Mouse (Mus musculus): ENCODE data around the gene Nr2c2ap. TPM values are rescaled to one million over a fixed set of nuclear protein-coding genes. Genes with fewer than 3 reads are reported as not detected.

Gene Nr2c2ap
- polyA plus RNA-seq, 1 experiment = 8.6 TPM

DNA sequence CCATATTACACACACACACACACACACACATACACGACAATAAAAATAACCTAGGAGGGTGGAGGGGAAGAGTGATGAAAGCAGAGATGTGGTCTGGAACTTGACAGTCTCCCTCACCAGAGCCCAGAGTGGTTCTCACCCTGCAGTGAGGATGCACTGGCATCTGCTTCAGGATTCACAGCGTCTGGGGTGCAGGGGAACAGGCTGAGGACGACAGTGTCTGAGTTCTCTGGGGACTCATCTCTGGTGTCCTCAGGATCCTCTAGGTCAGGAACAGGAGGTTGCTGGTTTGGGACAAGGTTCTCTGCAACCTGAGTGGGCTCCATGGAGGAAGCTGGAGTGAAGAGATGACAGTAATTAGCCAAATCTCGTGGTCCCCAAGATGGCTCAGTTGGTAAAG, 6.8 kb downstream of the Nr2c2ap start:
- H3K27ac ChIP-seq (replicated peaks; ENCODE audit: low read depth, low read length) = no peak overlapping the region
- H3K4me3 ChIP-seq (ENCODE audit: insufficient read depth, low read depth, low read length) = peak overlapping the region; percentile 70; the same call in 1 of the 2 replicates
- peaks cover 5% of the 10 kb centered on the region for H3K4me1 ChIP-seq (ENCODE audit: control insufficient read depth, insufficient read depth, insufficient read length, low read length)

DNA sequence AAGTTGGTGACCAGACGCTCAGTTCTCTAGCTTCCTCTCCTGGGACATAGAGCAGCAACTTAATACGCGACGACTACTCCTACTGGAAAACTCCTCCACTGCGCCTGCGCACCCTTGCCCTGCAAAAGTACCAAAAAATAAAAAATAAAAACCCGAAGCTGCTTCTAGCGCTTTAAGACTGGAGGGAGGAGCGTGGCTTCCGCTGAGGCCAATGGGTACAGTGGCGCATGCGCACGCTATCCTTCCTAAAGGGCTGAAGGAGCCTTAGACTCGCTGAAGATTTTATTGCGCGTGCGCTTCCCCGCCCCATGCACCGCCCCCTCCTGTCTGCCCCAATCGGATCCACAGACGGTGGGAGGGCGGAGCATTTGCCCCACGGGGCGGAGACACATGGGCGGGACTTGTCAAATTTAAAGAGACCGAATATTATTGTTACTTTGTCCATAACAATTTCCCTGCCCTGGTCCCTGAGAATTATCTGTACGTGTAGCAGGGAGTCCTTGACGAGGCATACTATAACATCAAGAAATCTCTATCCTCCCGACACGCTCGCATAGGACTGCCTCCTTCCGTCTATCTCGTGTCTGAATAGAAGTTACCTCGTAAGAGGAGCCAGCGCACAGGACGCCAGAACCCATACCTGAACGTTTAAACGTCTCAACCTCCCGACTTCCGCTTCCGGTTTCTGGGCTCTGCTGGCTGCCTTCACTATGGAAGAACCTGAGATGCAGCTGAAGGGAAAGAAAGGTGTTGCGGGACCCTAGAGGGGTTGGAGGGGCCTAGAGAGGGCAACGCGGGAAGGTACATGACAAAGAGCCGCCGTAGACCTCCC, 8.1 kb downstream of the Nr2c2ap start, which contains the start of the genes Rfxank, Borcs8 and Mef2b:
Gene Rfxank (minus strand): TSS at position 129 of the 832 bp plus-strand sequence.
Gene Borcs8 (plus strand): TSS at position 474 of the 832 bp plus-strand sequence.
Gene Mef2b (plus strand): TSS at position 686 of the 832 bp plus-strand sequence.
- Histone ChIP-seq H3K4me3 (ENCODE audit: insufficient read depth, low read depth, low read length) (peak within 1 kb of the TSS; percentile 81), H3K4me1 (ENCODE audit: control insufficient read depth, insufficient read depth, insufficient read length, low read length) (peaks cover 5% of the 10 kb centered on the region), H3K27ac (replicated peaks; ENCODE audit: low read depth, low read length) (peak within 1 kb of the TSS; percentile 80)

- Histone ChIP-seq H3K4me1 (ENCODE audit: control insufficient read depth, insufficient read depth, insufficient read length, low read length) (peaks cover 5% of the 10 kb centered on the region), H3K4me3 (ENCODE audit: insufficient read depth, low read depth, low read length) (peak overlapping the region; percentile 81), H3K27ac (replicated peaks; ENCODE audit: low read depth, low read length) (peak overlapping the region; percentile 75)
These were observed 8.8 kb downstream of the Nr2c2ap start for GRCm38 (mm10) chr8:70139981-70140380.

DNA sequence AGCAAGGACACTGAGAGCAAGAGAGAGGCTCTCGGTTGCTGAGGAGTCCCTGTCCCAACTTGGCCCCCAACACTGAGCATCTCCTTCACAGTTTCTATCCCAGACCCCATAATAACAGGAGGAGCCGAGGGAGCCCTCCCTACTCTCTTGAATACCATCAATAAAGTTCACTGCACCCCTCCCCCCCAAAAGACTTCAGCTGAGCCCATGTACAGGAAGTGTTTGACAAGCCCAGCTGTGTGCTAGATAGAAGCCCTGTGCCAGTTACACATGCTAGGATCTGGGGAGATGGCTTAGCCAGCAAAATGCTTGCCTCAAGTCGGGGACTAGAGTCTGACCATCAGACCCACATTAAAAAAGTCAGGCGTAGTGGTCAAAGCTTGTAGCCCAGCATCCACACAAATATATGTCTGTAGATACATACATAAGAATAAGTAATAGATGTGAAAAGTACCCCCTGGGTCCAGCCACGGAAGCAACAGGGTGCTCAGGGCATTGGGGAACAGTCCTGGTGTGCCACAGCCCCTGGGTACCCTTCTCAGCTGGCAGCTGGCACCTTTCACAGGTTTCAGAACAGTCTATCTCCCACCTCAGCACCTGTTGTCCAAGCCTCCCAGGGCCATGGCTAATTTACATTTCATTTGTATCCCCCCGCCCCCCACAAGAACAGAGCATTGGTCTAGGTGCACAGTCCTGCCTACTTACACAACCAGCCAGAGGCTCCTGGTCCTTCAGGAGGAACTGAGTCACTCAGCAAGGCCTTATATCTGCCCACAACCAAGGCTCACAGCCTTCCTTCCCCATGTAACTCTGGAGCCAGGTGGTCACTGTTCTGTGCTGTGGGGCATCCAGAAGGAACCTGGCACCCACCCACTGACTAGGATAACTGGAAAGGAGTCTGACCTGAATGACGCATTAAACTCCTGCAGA, 16.8 kb downstream of the Nr2c2ap start:
- Histone ChIP-seq H3K27ac (replicated peaks; ENCODE audit: low read depth, low read length) (no peak overlapping the region), H3K4me3 (ENCODE audit: insufficient read depth, low read depth, low read length) (no peak overlapping the region)

DNA sequence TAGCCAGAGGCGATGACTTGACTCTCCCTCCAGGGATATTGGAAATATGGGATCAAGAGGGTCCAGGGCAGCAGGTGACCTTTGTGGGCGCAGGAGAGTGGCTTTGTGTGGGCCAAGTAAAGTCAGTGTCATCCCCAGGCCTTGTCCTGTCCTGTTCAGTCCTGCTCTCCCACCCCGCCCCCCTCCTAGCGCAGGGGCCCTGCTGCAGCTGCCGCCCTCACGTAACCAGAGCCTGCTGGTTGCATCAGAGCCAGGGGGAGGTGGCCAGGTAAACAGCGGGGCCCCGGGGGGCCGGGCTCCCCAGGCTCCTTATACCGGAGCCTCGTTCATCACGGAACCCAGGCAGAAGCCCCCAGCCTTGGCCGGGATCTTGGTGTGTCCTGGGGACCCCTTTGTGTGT, 19.0 kb downstream of the Nr2c2ap start:
- Histone ChIP-seq H3K4me3 (ENCODE audit: insufficient read depth, low read depth, low read length) (no peak overlapping the region), H3K27ac (replicated peaks; ENCODE audit: low read depth, low read length) (no peak overlapping the region), H3K4me1 (ENCODE audit: control insufficient read depth, insufficient read depth, insufficient read length, low read length) (no peaks in the 10 kb centered on the region)

More for the DNA sequence above, 16.8 kb downstream of the Nr2c2ap start:
- H3K4me1 ChIP-seq (ENCODE audit: control insufficient read depth, insufficient read depth, insufficient read length, low read length) = no peaks in the 10 kb centered on the region

DNA sequence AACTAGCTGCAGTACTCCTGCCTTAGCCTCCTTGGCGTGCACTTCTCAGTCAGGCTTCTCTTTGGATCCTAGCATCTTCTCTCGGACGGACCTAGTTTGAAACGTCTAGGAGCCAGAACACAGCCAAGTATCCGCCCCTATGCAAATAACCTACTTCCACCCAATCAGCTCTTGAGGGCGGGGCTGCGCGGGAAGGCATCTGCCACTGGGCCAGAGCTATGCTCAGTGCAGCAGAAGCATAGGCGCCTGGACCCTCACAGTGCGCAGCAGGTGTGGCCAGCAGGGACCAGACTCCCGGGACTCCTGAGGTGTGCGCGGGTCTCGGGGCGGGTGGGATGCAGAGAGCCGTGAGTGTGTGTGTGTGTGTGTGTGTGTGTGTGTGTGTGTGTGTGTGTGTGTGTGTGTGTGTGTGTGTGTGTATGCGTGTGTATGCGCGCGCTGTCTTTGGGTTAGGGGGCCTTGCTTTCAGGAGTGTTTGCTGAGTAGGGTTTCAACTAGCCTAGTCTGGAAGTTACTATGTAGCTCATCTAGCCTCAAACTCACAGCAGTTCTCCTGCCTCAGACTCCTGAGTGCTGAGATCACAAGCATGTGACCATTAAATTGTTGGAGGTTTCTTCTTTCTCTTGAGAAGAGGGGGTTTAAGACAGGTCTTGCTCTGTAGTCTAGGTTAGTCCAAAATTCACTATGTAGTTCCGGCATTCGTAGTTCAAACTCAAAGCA, 21.6 kb downstream of the Nr2c2ap start:
- no peaks in the 10 kb centered on the region for H3K4me1 ChIP-seq (ENCODE audit: control insufficient read depth, insufficient read depth, insufficient read length, low read length)
- H3K4me3 ChIP-seq (ENCODE audit: insufficient read depth, low read depth, low read length) = 0 out of 2 replicates have a peak overlapping the region, but pooled peaks have one; percentile 14

DNA sequence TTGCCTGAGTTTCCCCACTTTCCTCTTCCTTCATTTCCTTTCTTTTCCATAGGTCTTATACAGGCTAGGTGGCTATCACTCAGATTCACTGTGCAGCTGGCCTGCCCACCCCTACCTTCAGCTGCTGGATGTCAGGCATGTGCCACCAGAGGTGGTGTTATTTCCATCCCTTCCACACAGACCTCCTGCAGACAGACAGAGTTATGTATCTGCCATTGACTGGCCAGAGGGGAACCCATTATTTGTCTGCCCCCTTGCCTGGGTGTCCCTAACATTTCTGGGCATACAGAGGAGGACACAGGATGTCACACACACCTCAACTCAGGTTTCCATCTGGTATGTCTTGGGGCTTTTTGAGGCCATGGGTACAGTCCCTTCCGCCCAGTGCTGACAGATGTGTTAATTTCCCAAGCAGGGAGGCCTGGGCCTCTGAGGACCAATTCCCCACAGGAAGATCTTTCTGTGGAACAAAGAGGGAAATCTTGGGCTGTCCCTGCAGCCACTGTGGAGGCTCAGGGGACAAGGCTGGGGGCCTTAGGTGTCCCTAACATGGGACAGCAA, 26.2 kb downstream of the Nr2c2ap start:
- Histone ChIP-seq H3K4me3 (ENCODE audit: insufficient read depth, low read depth, low read length) (no peak overlapping the region), H3K4me1 (ENCODE audit: control insufficient read depth, insufficient read depth, insufficient read length, low read length) (no peaks in the 10 kb centered on the region; the same call in 1 of the 2 replicates), H3K27ac (replicated peaks; ENCODE audit: low read depth, low read length) (no peak overlapping the region)

More for the DNA sequence above, 21.6 kb downstream of the Nr2c2ap start:
- no peak overlapping the region for H3K27ac ChIP-seq (replicated peaks; ENCODE audit: low read depth, low read length)

GRCm38 (mm10) chr8:70158069-70158853, 27.1 kb downstream of the Nr2c2ap start:
- Histone ChIP-seq H3K4me3 (ENCODE audit: insufficient read depth, low read depth, low read length) (peak overlapping the region; percentile 36), H3K4me1 (ENCODE audit: control insufficient read depth, insufficient read depth, insufficient read length, low read length) (no peaks in the 10 kb centered on the region; the same call in 1 of the 2 replicates), H3K27ac (replicated peaks; ENCODE audit: low read depth, low read length) (no peak overlapping the region)

- H3K27ac ChIP-seq (replicated peaks; ENCODE audit: low read depth, low read length) = no peak overlapping the region
- no peaks in the 10 kb centered on the region; the same call in 1 of the 2 replicates for H3K4me1 ChIP-seq (ENCODE audit: control insufficient read depth, insufficient read depth, insufficient read length, low read length)
- no peak overlapping the region for H3K4me3 ChIP-seq (ENCODE audit: insufficient read depth, low read depth, low read length)
These were observed 28.1 kb downstream of the Nr2c2ap start for GRCm38 (mm10) chr8:70159211-70159610.

- no peaks in the 10 kb centered on the region; the same call in 1 of the 2 replicates for H3K4me1 ChIP-seq (ENCODE audit: control insufficient read depth, insufficient read depth, insufficient read length, low read length)
- H3K27ac ChIP-seq (replicated peaks; ENCODE audit: low read depth, low read length) = no peak overlapping the region
- H3K4me3 ChIP-seq (ENCODE audit: insufficient read depth, low read depth, low read length) = no peak overlapping the region
These were observed 28.9 kb downstream of the Nr2c2ap start for GRCm38 (mm10) chr8:70160015-70160414.

- Histone ChIP-seq H3K4me1 (ENCODE audit: control insufficient read depth, insufficient read depth, insufficient read length, low read length) (no peaks in the 10 kb centered on the region; the same call in 1 of the 2 replicates), H3K4me3 (ENCODE audit: insufficient read depth, low read depth, low read length) (no peak overlapping the region), H3K27ac (replicated peaks; ENCODE audit: low read depth, low read length) (no peak overlapping the region)
These were observed 32.2 kb downstream of the Nr2c2ap start for GRCm38 (mm10) chr8:70163316-70163715.

GRCm38 (mm10) chr8:70166504-70167110, 35.5 kb downstream of the Nr2c2ap start:
- no peak overlapping the region for H3K4me3 ChIP-seq (ENCODE audit: insufficient read depth, low read depth, low read length)
- no peak overlapping the region for H3K27ac ChIP-seq (replicated peaks; ENCODE audit: low read depth, low read length)
- H3K4me1 ChIP-seq (ENCODE audit: control insufficient read depth, insufficient read depth, insufficient read length, low read length) = peaks cover 3% of the 10 kb centered on the region; the same call in 1 of the 2 replicates

DNA sequence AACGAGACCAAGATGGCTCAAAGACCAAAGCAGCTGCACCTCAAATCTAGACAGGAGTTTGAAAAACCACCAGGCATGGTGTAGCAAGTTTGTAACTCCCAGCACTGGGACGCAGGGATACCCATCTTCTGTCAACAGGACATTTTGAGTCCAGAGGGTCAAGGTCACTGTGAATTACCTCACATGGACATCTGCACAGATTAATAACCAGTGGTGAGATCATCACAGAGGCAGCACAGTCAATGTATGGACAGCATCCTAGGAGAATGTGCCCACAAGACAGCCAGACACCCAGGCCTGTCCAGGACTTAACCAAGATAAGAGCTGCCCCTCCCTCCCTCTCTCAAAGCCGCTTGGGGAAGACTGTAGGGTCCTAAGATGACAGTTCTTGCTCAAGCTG, 39.0 kb downstream of the Nr2c2ap start:
- Histone ChIP-seq H3K4me3 (ENCODE audit: insufficient read depth, low read depth, low read length) (no peak overlapping the region), H3K4me1 (ENCODE audit: control insufficient read depth, insufficient read depth, insufficient read length, low read length) (peaks cover 6% of the 10 kb centered on the region; the same call in 1 of the 2 replicates), H3K27ac (replicated peaks; ENCODE audit: low read depth, low read length) (no peak overlapping the region)
